Mouse (Mus musculus) NIH3T3 (cell line): ENCODE data around the gene Arhgef9.

Experiments
- DNase-seq: peaks from one replicate; pipeline ENCODE4 v3.0.0-alpha.2; 2012; ENCODE audit warnings: low read depth

Gene Arhgef9

GRCm38 (mm10) chrX:95196104-95196919 is at the start of gene Arhgef9:
Arhgef9 (minus strand) TSS chrX:95196856.
- no peak for DNase-seq

GRCm38 (mm10) chrX:95238896-95239295 is 42.2 kb upstream of the Arhgef9 start:
- DNase-seq, result no peak

GRCm38 (mm10) chrX:95195363-95196103 is 1.1 kb downstream of the Arhgef9 start:
- no peak for DNase-seq

GRCm38 (mm10) chrX:95175978-95176377 is 20.7 kb downstream of the Arhgef9 start:
- DNase-seq, result peak; percentile 81

GRCm38 (mm10) chrX:95166317-95166716 is 30.3 kb downstream of the Arhgef9 start:
- DNase-seq, result peak; percentile 93

- DNase-seq, result peak; percentile 14
Observed at GRCm38 (mm10) chrX:95165671-95166127, 31.0 kb downstream of the Arhgef9 start.

- DNase-seq, result peak; percentile 41
Observed at GRCm38 (mm10) chrX:95164140-95164539, 32.5 kb downstream of the Arhgef9 start.

GRCm38 (mm10) chrX:95163452-95163851 is 33.2 kb downstream of the Arhgef9 start:
- DNase-seq, result no peak

GRCm38 (mm10) chrX:95156833-95157386 is 39.7 kb downstream of the Arhgef9 start:
- DNase-seq, result no peak

GRCm38 (mm10) chrX:95138636-95139035 is 58.0 kb downstream of the Arhgef9 start:
- DNase-seq, result no peak

- no peak for DNase-seq
Observed at GRCm38 (mm10) chrX:95133502-95133901, 63.2 kb downstream of the Arhgef9 start.

GRCm38 (mm10) chrX:95132996-95133395 is 63.7 kb downstream of the Arhgef9 start:
- DNase-seq, result no peak

- DNase-seq, result no peak
Observed at GRCm38 (mm10) chrX:95131783-95132182, 64.9 kb downstream of the Arhgef9 start.

- no peak for DNase-seq
Observed at GRCm38 (mm10) chrX:95123462-95123861, 73.2 kb downstream of the Arhgef9 start.

GRCm38 (mm10) chrX:95104361-95104760 is 92.3 kb downstream of the Arhgef9 start:
- no peak for DNase-seq

GRCm38 (mm10) chrX:95087674-95088073 is 109.0 kb downstream of the Arhgef9 start:
- DNase-seq, result no peak

GRCm38 (mm10) chrX:95077013-95077699 is 119.5 kb downstream of the Arhgef9 start:
- no peak for DNase-seq

GRCm38 (mm10) chrX:95027907-95028306 is 168.7 kb downstream of the Arhgef9 start:
- DNase-seq, result no peak

- peak; percentile 88 for DNase-seq
Observed at GRCm38 (mm10) chrX:95026361-95026892, 170.2 kb downstream of the Arhgef9 start, which contains the start of gene Spin4. Spin4 (minus strand) TSS chrX:95026682.

- peak; percentile 6 for DNase-seq
Observed at GRCm38 (mm10) chrX:95025779-95026360, 170.8 kb downstream of the Arhgef9 start.

- peak; percentile 81 for DNase-seq
Observed at GRCm38 (mm10) chrX:95012033-95012432, 184.6 kb downstream of the Arhgef9 start.
